Mouse (Mus musculus): ENCODE results near the gene Mylk.

DNA sequence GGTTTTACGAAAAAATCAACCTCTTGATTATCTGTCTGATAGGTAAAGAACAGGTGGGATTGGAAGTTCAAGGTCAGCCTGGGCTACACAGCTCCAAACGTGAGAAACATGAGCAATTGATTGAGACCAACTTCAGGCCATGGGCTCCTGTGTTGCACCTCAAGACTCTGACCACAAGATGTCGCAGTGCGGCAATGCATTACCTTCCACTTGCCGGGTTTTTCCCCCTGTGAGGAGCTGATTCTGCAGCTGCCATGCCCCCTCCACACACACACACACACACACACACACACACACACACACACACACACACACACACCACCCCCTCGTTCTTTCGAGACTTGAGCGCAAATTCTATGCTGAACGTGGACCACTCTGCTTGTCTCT is 157.3 kb downstream of the Mylk start:
- peak; percentile 65 for TF ChIP-seq CTCF (IDR thresholded peaks at IDR 0.05; ENCODE audit: low read depth, low read length)
- TF ChIP-seq POLR2A (IDR thresholded peaks at IDR 0.05; ENCODE audit: borderline replicate concordance, low read depth, low read length) = no peak
